Mouse (Mus musculus): Measurements from ENCODE around the gene Iqcd. TPM values are rescaled to one million over a fixed set of nuclear protein-coding genes. Genes with fewer than 3 reads are reported as not detected.

Iqcd gene
- polyA plus RNA-seq (2012; rRNA removed) (0.90 and 1.4 TPM in 2 replicates), polyA plus RNA-seq (2014; fragmentation: Nextera tagmentation; extraction: Ambion mirVana) (0.12 and 0.43 TPM in 2 replicates)

GRCm38 (mm10) chr5:120588569-120589094, at the start of gene Iqcd, which contains the start of gene Tpcn1:
TSS of gene Iqcd (plus strand) at chr5:120589016.
TSS of gene Tpcn1 (minus strand) at chr5:120588673.
- H3K4me2 ChIP-seq (replicated peaks; ENCODE audit: low read depth, low read length, severe bottlenecking): peak within 1 kb of the TSS; percentile 86
- WGBS: 1% methylated on average over 25 of the region's 35 CpGs
- H3K27ac ChIP-seq (replicated peaks; ENCODE audit: low read depth, low read length): 0 out of 2 replicates have a peak within 1 kb of the TSS, but pooled peaks have one; percentile 33
- H3K4me3 ChIP-seq (replicated peaks; ENCODE audit: low read length): peak within 1 kb of the TSS; percentile 87
- DNase-seq (ENCODE audit: low spot score) (peak; percentile 100), ATAC-seq (ENCODE audit: low FRiP score, low read depth) (peak; percentile 99)
- H3K36me3 ChIP-seq (ENCODE audit: control insufficient read depth, insufficient read depth, low read length): peaks cover 15% of the 10 kb centered on the region
- peaks cover 16% of the 10 kb centered on the region for H3K4me1 ChIP-seq (ENCODE audit: control insufficient read depth, insufficient read depth, low read length)
- no peak; the same call in 1 of the 2 replicates for TF ChIP-seq POLR2A (IDR thresholded peaks at IDR 0.05; ENCODE audit: borderline replicate concordance, extremely low read depth, insufficient read depth, insufficient read length)
- peak within 1 kb of the TSS; percentile 80 for H3K9ac ChIP-seq (ENCODE audit: low read depth, low read length, severe bottlenecking)
- no peaks in the 10 kb centered on the region for H3K27me3 ChIP-seq (ENCODE audit: control insufficient read depth, insufficient read depth, low read length)
- H3K9me3 ChIP-seq (ENCODE audit: control insufficient read depth, low read length): no peaks in the 10 kb centered on the region

DNA sequence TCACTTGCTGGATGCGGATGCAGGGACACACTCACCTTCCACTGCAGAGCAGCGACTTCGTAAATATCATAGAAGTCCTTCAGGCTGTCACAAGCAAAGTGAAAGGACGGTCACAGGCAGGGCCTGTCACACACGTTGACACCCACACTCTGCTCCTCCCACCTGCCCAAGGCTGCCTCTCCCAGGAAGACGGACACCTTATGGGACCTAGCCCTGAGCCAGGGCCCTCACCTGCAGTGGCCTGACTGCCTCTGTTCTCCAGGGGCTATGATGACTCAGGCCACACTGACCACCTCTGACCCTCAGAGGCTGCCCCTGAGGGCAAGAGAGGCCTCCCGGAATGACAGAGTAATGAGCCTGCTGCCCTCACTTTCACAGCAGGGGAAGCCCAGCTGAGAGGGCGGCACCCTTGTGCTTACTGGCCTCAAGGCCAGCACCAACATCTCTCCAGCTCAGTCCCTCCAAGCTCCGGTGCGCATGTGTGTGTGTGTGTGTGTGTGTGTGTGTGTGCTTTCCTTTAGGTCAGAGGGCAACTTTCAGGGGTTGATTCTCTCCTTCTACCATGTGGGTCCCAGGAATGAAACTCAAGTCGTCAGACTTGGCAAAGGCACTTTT, 40.5 kb upstream of the Iqcd start:
- Histone ChIP-seq H3K27me3 (ENCODE audit: control insufficient read depth, insufficient read depth, low read length) (no peaks in the 10 kb centered on the region), H3K4me1 (ENCODE audit: control insufficient read depth, insufficient read depth, low read length) (no peaks in the 10 kb centered on the region), H3K36me3 (ENCODE audit: control insufficient read depth, insufficient read depth, low read length) (peaks cover 54% of the 10 kb centered on the region), H3K9me3 (ENCODE audit: control insufficient read depth, low read length) (no peaks in the 10 kb centered on the region; the same call in 1 of the 2 replicates), H3K9ac (ENCODE audit: low read depth, low read length, severe bottlenecking) (no peak overlapping the region), H3K4me2 (replicated peaks; ENCODE audit: low read depth, low read length, severe bottlenecking) (no peak overlapping the region), H3K27ac (replicated peaks; ENCODE audit: low read depth, low read length) (no peak overlapping the region), H3K4me3 (replicated peaks; ENCODE audit: low read length) (no peak overlapping the region)
- WGBS: 61% methylated on average over 11 of the region's 11 CpGs
- DNase-seq (ENCODE audit: low spot score) (no peak), ATAC-seq (ENCODE audit: low FRiP score, low read depth) (no peak)
- TF ChIP-seq POLR2A (IDR thresholded peaks at IDR 0.05; ENCODE audit: borderline replicate concordance, extremely low read depth, insufficient read depth, insufficient read length): no peak

- DNase-seq (ENCODE audit: low spot score): no peak
- TF ChIP-seq POLR2A (IDR thresholded peaks at IDR 0.05; ENCODE audit: borderline replicate concordance, extremely low read depth, insufficient read depth, insufficient read length): no peak
- ATAC-seq (ENCODE audit: low FRiP score, low read depth): no peak
- Histone ChIP-seq H3K36me3 (ENCODE audit: control insufficient read depth, insufficient read depth, low read length) (peaks cover 55% of the 10 kb centered on the region), H3K27me3 (ENCODE audit: control insufficient read depth, insufficient read depth, low read length) (no peaks in the 10 kb centered on the region), H3K4me3 (replicated peaks; ENCODE audit: low read length) (no peak overlapping the region), H3K4me2 (replicated peaks; ENCODE audit: low read depth, low read length, severe bottlenecking) (no peak overlapping the region), H3K9ac (ENCODE audit: low read depth, low read length, severe bottlenecking) (no peak overlapping the region), H3K27ac (replicated peaks; ENCODE audit: low read depth, low read length) (no peak overlapping the region), H3K9me3 (ENCODE audit: control insufficient read depth, low read length) (no peaks in the 10 kb centered on the region; the same call in 1 of the 2 replicates), H3K4me1 (ENCODE audit: control insufficient read depth, insufficient read depth, low read length) (no peaks in the 10 kb centered on the region)
- 84% methylated on average over 5 of the region's 5 CpGs for WGBS
These were observed 38.7 kb upstream of the Iqcd start for GRCm38 (mm10) chr5:120550137-120550536.

DNA sequence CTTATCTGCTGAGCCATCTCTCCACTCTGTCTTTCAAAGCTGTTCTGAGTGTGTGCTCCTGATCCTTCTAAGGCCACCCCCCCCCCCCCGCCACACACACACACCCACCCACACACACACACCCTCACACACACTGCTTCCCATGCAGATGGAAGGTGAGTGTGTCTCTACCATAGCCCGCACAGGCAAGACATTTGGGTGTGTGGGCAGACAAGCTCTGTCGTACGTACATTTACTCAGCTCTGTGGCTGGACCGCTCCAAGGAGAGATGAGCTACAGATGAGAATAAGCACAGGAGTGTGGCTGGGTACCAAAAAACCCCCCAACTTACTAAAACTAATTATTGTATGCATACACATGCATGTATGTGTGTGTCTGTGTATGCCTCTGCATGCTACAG, 38.1 kb upstream of the Iqcd start:
- ATAC-seq (ENCODE audit: low FRiP score, low read depth) (no peak), DNase-seq (ENCODE audit: low spot score) (no peak)
- no peaks in the 10 kb centered on the region for H3K4me1 ChIP-seq (ENCODE audit: control insufficient read depth, insufficient read depth, low read length)
- H3K4me2 ChIP-seq (replicated peaks; ENCODE audit: low read depth, low read length, severe bottlenecking): no peak overlapping the region
- 96% methylated on average over 5 of the region's 5 CpGs for WGBS
- H3K4me3 ChIP-seq (replicated peaks; ENCODE audit: low read length): no peak overlapping the region
- H3K9ac ChIP-seq (ENCODE audit: low read depth, low read length, severe bottlenecking): no peak overlapping the region
- H3K9me3 ChIP-seq (ENCODE audit: control insufficient read depth, low read length): no peaks in the 10 kb centered on the region; the same call in 1 of the 2 replicates
- no peak for TF ChIP-seq POLR2A (IDR thresholded peaks at IDR 0.05; ENCODE audit: borderline replicate concordance, extremely low read depth, insufficient read depth, insufficient read length)
- peaks cover 60% of the 10 kb centered on the region for H3K36me3 ChIP-seq (ENCODE audit: control insufficient read depth, insufficient read depth, low read length)
- no peak overlapping the region for H3K27ac ChIP-seq (replicated peaks; ENCODE audit: low read depth, low read length)
- no peaks in the 10 kb centered on the region for H3K27me3 ChIP-seq (ENCODE audit: control insufficient read depth, insufficient read depth, low read length)

DNA sequence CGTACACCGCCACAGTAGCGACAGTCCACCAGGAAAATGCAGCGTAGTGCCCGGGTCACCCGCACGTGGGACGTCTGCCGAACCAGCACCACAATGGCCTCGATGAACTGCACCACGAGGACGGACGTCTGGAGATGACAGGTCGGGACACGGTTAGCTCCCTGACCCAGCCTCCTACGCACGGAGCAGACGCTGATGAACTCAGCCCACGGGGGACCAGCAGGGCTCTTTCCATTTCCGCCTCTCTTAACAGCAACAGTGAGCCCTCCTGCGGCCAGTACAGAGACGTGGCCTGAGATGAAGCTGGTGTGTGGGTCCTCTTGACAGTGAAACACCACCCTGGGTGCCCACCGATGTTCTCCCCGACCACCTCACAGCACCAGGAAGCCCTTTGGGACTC, 32.9 kb upstream of the Iqcd start:
- no peak for DNase-seq (ENCODE audit: low spot score)
- H3K36me3 ChIP-seq (ENCODE audit: control insufficient read depth, insufficient read depth, low read length): peaks cover 54% of the 10 kb centered on the region
- WGBS: 90% methylated on average over 24 of the region's 24 CpGs
- no peak for ATAC-seq (ENCODE audit: low FRiP score, low read depth)
- H3K27me3 ChIP-seq (ENCODE audit: control insufficient read depth, insufficient read depth, low read length): no peaks in the 10 kb centered on the region
- no peaks in the 10 kb centered on the region; the same call in 1 of the 2 replicates for H3K9me3 ChIP-seq (ENCODE audit: control insufficient read depth, low read length)
- H3K27ac ChIP-seq (replicated peaks; ENCODE audit: low read depth, low read length): no peak overlapping the region
- no peak overlapping the region for H3K9ac ChIP-seq (ENCODE audit: low read depth, low read length, severe bottlenecking)
- peaks cover 18% of the 10 kb centered on the region for H3K4me1 ChIP-seq (ENCODE audit: control insufficient read depth, insufficient read depth, low read length)
- H3K4me2 ChIP-seq (replicated peaks; ENCODE audit: low read depth, low read length, severe bottlenecking): no peak overlapping the region
- TF ChIP-seq POLR2A (IDR thresholded peaks at IDR 0.05; ENCODE audit: borderline replicate concordance, extremely low read depth, insufficient read depth, insufficient read length): no peak
- H3K4me3 ChIP-seq (replicated peaks; ENCODE audit: low read length): no peak overlapping the region

Data from limb, embryonic 14.5 days (tissue).